Mouse (Mus musculus) stomach, postnatal 0 days (tissue): ENCODE measurements at regions not wholly inside any gene's neighbourhood (a gene's known extent, or its start where the extent isn't known, plus 50 kb on each side); places are given as distances from the start of the nearest gene placed in this dataset.

Source experiments
- ATAC-seq: fragments of 200-750 bp; cut with Nextera tagmentation; 2 replicates; pipeline ENCODE4 v1.8.0; 2017; ENCODE audit not compliant: low FRiP score, low TSS enrichment
- DNase-seq: peaks from one replicate; pipeline ENCODE4 v3.0.0-alpha.2; 2016; ENCODE audit warnings: low spot score
- H3K27ac ChIP-seq: fragments of 300-500 bp; sonication (generic); replicated peaks from 2 replicates; pipeline ENCODE4 v1.5.1; 2014; ENCODE audit warnings: mild to moderate bottlenecking, control low read depth
- H3K27me3 ChIP-seq: fragments of 300-500 bp; sonication (generic); 2 replicates; pipeline ENCODE4 v1.6.1; 2014; ENCODE audit warnings: low read length; ENCODE audit not compliant: control insufficient read depth, insufficient read depth
- H3K36me3 ChIP-seq: fragments of 300-500 bp; sonication (generic); 2 replicates; pipeline ENCODE4 v1.6.1; 2014; ENCODE audit warnings: low read length, mixed read lengths; ENCODE audit not compliant: control insufficient read depth, insufficient read depth
- H3K4me1 ChIP-seq: fragments of 300-500 bp; sonication (generic); replicated peaks from 2 replicates; pipeline ENCODE4 v1.6.1; 2014; ENCODE audit warnings: antibody characterized with exemption; ENCODE audit not compliant: control insufficient read depth, insufficient read depth
- H3K4me2 ChIP-seq: fragments of 300-500 bp; sonication (generic); replicated peaks from 2 replicates; pipeline ENCODE4 v1.6.1; 2014; ENCODE audit warnings: low read depth, mild to moderate bottlenecking, control low read depth, moderate library complexity
- H3K4me3 ChIP-seq: fragments of 300-500 bp; sonication (generic); 2 replicates; pipeline ENCODE4 v1.5.1; 2014; ENCODE audit warnings: low read depth, low read length, control low read depth
- H3K9ac ChIP-seq: fragments of 300-500 bp; sonication (generic); 2 replicates; pipeline ENCODE4 v1.6.1; 2014; ENCODE audit warnings: mild to moderate bottlenecking, low read length, control low read depth, mixed read lengths
- H3K9me3 ChIP-seq: fragments of 300-500 bp; sonication (generic); 2 replicates; pipeline ENCODE4 v1.6.1; 2016; ENCODE audit warnings: low read length; ENCODE audit not compliant: control insufficient read depth
- CTCF ChIP-seq: IDR thresholded peaks from 2 replicates; pipeline ENCODE4 v1.5.1; 2016; ENCODE audit warnings: antibody characterized with exemption, low read depth, mild to moderate bottlenecking, moderate library complexity
- EP300 ChIP-seq: optimal IDR thresholded peaks from 2 replicates; pipeline ENCODE3; 2016; ENCODE audit warnings: antibody characterized with exemption
- WGBS: fragments of 180-500 bp; shearing (Covaris S2); extraction: QIAGEN DNeasy Blood & Tissue Kit; methylation state at CpG from one replicate; pipeline ENCODE4 v1.1.7; 2014; 5-methylcytosine and 5-hydroxymethylcytosine counted together

DNA sequence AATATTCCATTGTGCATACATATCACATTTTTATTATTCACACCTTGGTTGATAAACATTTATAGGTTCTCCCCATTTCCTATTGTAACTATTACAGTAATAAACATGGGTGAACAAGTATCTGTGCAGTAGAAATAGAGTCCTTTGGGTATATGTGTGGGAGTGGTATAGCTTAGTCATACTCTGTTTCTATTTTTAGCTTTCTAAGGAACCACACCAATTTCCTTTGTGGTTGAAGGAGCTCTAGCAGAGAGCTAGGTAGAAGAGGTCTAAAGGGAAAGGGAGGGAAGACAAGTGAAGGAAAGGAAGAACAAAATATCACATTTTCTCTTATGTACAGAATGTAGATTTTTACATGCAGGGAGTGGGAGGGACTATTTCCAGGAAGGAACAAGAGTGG, 143.6 kb upstream of the Gnaz start:
- no peaks in the 10 kb centered on the region for H3K9me3 ChIP-seq
- H3K4me2 ChIP-seq: no peak overlapping the region
- no peak for ATAC-seq
- H3K36me3 ChIP-seq: no peaks in the 10 kb centered on the region
- no peak overlapping the region for H3K4me3 ChIP-seq
- TF ChIP-seq EP300: no peak
- TF ChIP-seq CTCF: no peak
- no peak overlapping the region for H3K27ac ChIP-seq
- no peaks in the 10 kb centered on the region for H3K4me1 ChIP-seq
- DNase-seq: no peak
- H3K9ac ChIP-seq: no peak overlapping the region
- H3K27me3 ChIP-seq: no peaks in the 10 kb centered on the region

DNA sequence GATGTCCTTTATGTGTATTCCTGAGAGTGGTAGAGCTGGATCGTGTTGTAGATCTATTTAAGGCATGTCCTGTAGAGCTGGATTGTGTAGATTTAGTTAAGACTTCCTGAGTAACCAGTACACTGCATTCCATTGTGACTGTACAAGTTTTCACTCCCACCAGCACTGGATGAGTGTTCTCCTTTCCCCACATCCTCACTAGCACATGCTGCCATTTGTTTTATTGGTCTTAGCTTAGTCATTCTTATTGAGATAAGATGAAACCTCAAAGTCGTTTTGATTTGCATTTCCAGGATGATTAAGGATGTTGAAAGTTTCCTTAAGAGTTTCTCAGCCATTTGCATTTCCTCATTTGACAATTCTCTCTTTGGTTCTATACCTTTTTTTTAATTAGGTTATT, 132.6 kb upstream of the Gnaz start:
- TF ChIP-seq EP300 (no peak), CTCF (no peak)
- Histone ChIP-seq H3K9ac (no peak overlapping the region), H3K27me3 (no peaks in the 10 kb centered on the region), H3K36me3 (no peaks in the 10 kb centered on the region), H3K9me3 (no peaks in the 10 kb centered on the region), H3K4me1 (no peaks in the 10 kb centered on the region), H3K4me2 (no peak overlapping the region), H3K4me3 (no peak overlapping the region), H3K27ac (no peak overlapping the region)
- WGBS: 53% methylated on average over 2 of the region's 2 CpGs
- ATAC-seq (no peak), DNase-seq (no peak)

- H3K9me3 ChIP-seq: no peaks in the 10 kb centered on the region
- H3K4me1 ChIP-seq: no peaks in the 10 kb centered on the region
- ATAC-seq (no peak), DNase-seq (peak; percentile 75)
- H3K9ac ChIP-seq: no peak overlapping the region
- H3K27me3 ChIP-seq: no peaks in the 10 kb centered on the region
- no peaks in the 10 kb centered on the region for H3K36me3 ChIP-seq
- WGBS: 12% methylated on average over 7 of the region's 7 CpGs
- no peak overlapping the region for H3K27ac ChIP-seq
- no peak overlapping the region for H3K4me3 ChIP-seq
- no peak overlapping the region for H3K4me2 ChIP-seq
- TF ChIP-seq EP300 (no peak), CTCF (peak; percentile 90)
Measured at GRCm38 (mm10) chr10:74848372-74848771, 118.6 kb upstream of the Gnaz start.

- H3K36me3 ChIP-seq: no peaks in the 10 kb centered on the region
- DNase-seq (no peak), ATAC-seq (no peak)
- no peak overlapping the region for H3K4me3 ChIP-seq
- 45% methylated on average over 4 of the region's 4 CpGs for WGBS
- H3K4me1 ChIP-seq: no peaks in the 10 kb centered on the region
- H3K27me3 ChIP-seq: no peaks in the 10 kb centered on the region
- no peaks in the 10 kb centered on the region for H3K9me3 ChIP-seq
- no peak overlapping the region for H3K27ac ChIP-seq
- TF ChIP-seq CTCF: no peak
- no peak for TF ChIP-seq EP300
- H3K4me2 ChIP-seq: no peak overlapping the region
- no peak overlapping the region for H3K9ac ChIP-seq
Measured at GRCm38 (mm10) chr10:74854991-74855664, 111.8 kb upstream of the Gnaz start.
